In genomic region chr6:119329936-119330335, GRCm38 (mm10) we compare ENCODE assay signal across 9 mouse cellular contexts. TPM values are rescaled to one million over a fixed set of nuclear protein-coding genes. Genes with fewer than 3 reads are reported as not detected.
DNase-seq lines count a peak whose midpoint lies in the region; ATAC-seq and TF ChIP-seq lines count a peak whose summit lies in the region.
"Had no signal": no experiment of that assay in that cellular context is flagged by ENCODE, and none has a peak within 500 bp of the region (broad histone marks: within the 10 kb centered on the region; RNA-seq: fewer than 3 reads in every experiment).

No protein-coding gene starts in this region.

- H3K4me3 ChIP-seq in heart, embryonic 12.5 days = 0 out of 2 replicates have a peak overlapping the region, but pooled peaks have one; percentile 46
- no peak overlapping the region for H3K4me3 ChIP-seq in heart, adult 2 months
- H3K4me3 ChIP-seq: liver, embryonic 15.5 days had no signal

- intact Hi-C loops in heart, adult 2 months (cut with DNase I) = no loop called here

- DNase-seq in heart, adult 2 months = no peak
- DNase-seq in right cerebral cortex, postnatal 10 days (ENCODE audit: low spot score in 2 of 2) = peak; percentile 63 to 73
- DNase-seq in right cerebral cortex, postnatal 14 days = no peak
- peak; percentile 40 to 51 for DNase-seq in layer of hippocampus, postnatal 10 days (ENCODE audit: low spot score in 2 of 2)
- DNase-seq in left cerebral cortex, adult 11 months (ENCODE audit: low spot score) = no peak

- H3K27ac ChIP-seq in heart, embryonic 12.5 days (ENCODE audit: poor library complexity, severe bottlenecking) = no peak overlapping the region
- H3K27ac ChIP-seq in heart, adult 2 months = no peak overlapping the region
- H3K27ac ChIP-seq: liver, embryonic 15.5 days had no signal

- TF ChIP-seq CTCF in heart, adult 2 months (IDR thresholded peaks at IDR 0.05) = no peak

- no peak overlapping the region for H3K9ac ChIP-seq in heart, embryonic 12.5 days
- no peak overlapping the region for H3K9ac ChIP-seq in heart, adult 2 months (ENCODE audit: low read depth, low read length)
- H3K9ac ChIP-seq: liver, embryonic 15.5 days had no signal

- H3K36me3 ChIP-seq in heart, embryonic 12.5 days = no peaks in the 10 kb centered on the region
- H3K36me3 ChIP-seq in heart, adult 2 months (ENCODE audit: control insufficient read depth, insufficient read depth, low read length) = no peaks in the 10 kb centered on the region
- H3K36me3 ChIP-seq: liver, embryonic 15.5 days had no signal

- peak overlapping the region; percentile 70 for H3K4me2 ChIP-seq in heart, embryonic 12.5 days
- H3K4me2 ChIP-seq: liver, embryonic 15.5 days had no signal

- H3K9me3 ChIP-seq in heart, embryonic 12.5 days (replicated peaks) = no peaks in the 10 kb centered on the region
- H3K9me3 ChIP-seq: liver, embryonic 15.5 days had no signal

- ATAC-seq in heart, embryonic 12.5 days (ENCODE audit: insufficient number of reproducible peaks, low FRiP score) = no peak
- ATAC-seq in activated CD4-positive, CD25-positive, alpha-beta regulatory T cell, adult 4 months = no peak
- no peak for ATAC-seq in megakaryocyte, adult 5-6 weeks (ENCODE audit: poor library complexity, severe bottlenecking)

- no peaks in the 10 kb centered on the region for H3K79me2 ChIP-seq in heart, adult 2 months (replicated peaks; ENCODE audit: control insufficient read depth, insufficient read depth, low read length)

- peaks cover 28% of the 10 kb centered on the region for H3K4me1 ChIP-seq in heart, embryonic 12.5 days (replicated peaks)
- peaks cover 1% of the 10 kb centered on the region; the same call in 1 of the 2 replicates for H3K4me1 ChIP-seq in heart, adult 2 months (ENCODE audit: control insufficient read depth, insufficient read depth, low read length)
- H3K4me1 ChIP-seq: liver, embryonic 15.5 days had no signal

- TF ChIP-seq POLR2A in heart, adult 2 months (IDR thresholded peaks at IDR 0.05; ENCODE audit: insufficient read depth, low read depth, low read length) = no peak

- 12% methylated on average over 6 of the region's 6 CpGs for WGBS in heart, embryonic 12.5 days
- 19% methylated on average over 6 of the region's 6 CpGs for WGBS in heart, adult 2 months

- H3K27me3 ChIP-seq in heart, embryonic 12.5 days (replicated peaks) = peaks cover 96% of the 10 kb centered on the region
- peaks cover 6% of the 10 kb centered on the region; the same call in 1 of the 2 replicates for H3K27me3 ChIP-seq in heart, adult 2 months (ENCODE audit: control insufficient read depth, insufficient read depth, low read length)

- TF ChIP-seq EP300 in heart, adult 2 months (IDR thresholded peaks at IDR 0.05; ENCODE audit: insufficient read depth, low read depth, low read length) = no peak

RNA-seq across cellular contexts. Expression of gene Lrtm2, which starts 0.6 kb away (rescaled TPM):
- 0.05 and 0.15 TPM in 2 replicates for polyA plus RNA-seq in heart, embryonic 12.5 days (2016; fragmentation: Nextera tagmentation; extraction: Ambion mirVana)
- under 1 TPM; 0.61 to 0.73 TPM for total RNA-seq in heart, adult 2 months (2021)
- polyA plus RNA-seq in heart, adult 2 months (2012; rRNA removed) = 0.47 and 0.57 TPM in 2 replicates
- 10 to 100 TPM; 22.1 to 23.2 TPM for total RNA-seq in layer of hippocampus, postnatal 10 days (2021)
- not detected for polyA plus RNA-seq in activated CD4-positive, CD25-positive, alpha-beta regulatory T cell, adult 4 months (2017; shearing (Covaris generic))
- total RNA-seq in megakaryocyte, adult 5-6 weeks (2015) = 0.23 TPM in 1 of 2 replicates, not detected in the other
- not detected in 2 replicates for total RNA-seq in megakaryocyte, adult 5-6 weeks (2017)

Comparison
In these comparisons a context has a peak if more than half of its experiments do, and no peak if none do; other contexts are left out.
1. DNase-seq: peak in right cerebral cortex, postnatal 10 days (2 of 2) and layer of hippocampus, postnatal 10 days (2 of 2); none in heart, adult 2 months (0 of 2), right cerebral cortex, postnatal 14 days (single experiment) and left cerebral cortex, adult 11 months (single experiment).
2. RNA of gene Lrtm2, which starts 0.6 kb away (total RNA-seq): 22.1 to 23.2 TPM in layer of hippocampus, postnatal 10 days; 0.61 to 0.73 TPM in heart, adult 2 months and 0.23 TPM in megakaryocyte, adult 5-6 weeks; every median in the first group is over 10 times any median in the second.